Mouse (Mus musculus) naive thymus-derived CD4-positive, alpha-beta T cell, adult 2 months (primary cell): ENCODE data around the gene Kdm2b.
A peak's percentile ranks its signal among the peaks of the same experiment; 100 is the strongest.

Experiments
- DNase-seq: peaks from one replicate; pipeline ENCODE4 v3.0.0-alpha.2; 2011; ENCODE audit warnings: low read depth

Gene Kdm2b

DNA sequence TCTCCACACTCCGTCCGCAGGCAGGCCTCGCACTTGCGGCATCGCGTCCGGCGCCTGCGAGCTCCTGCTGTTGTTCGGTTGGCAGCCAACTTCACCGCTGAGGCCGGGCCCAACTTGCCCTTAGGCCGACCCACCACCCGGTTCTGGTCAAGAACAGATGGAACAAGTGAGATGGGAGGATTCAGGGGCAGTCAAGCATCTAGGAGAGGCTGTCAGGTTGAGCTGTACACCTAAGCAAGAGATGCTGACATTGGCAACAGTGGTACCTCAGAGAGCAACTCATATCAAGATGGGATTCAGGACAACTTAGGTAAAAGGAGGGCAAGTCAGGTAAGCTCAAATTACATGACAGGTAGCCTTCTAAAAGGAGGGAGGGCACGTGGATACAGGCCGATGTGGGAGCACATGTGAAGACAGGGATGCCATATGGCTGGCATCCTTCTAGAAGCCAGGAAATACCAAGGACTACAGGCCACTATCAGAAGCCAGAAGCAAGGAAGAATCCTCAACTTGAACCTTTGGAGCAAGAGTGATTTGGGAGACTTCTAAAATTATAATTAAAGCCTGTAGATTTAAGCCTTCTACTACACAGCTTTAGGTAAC lies 100.9 kb downstream of the Kdm2b start:
- no peak for DNase-seq

DNA sequence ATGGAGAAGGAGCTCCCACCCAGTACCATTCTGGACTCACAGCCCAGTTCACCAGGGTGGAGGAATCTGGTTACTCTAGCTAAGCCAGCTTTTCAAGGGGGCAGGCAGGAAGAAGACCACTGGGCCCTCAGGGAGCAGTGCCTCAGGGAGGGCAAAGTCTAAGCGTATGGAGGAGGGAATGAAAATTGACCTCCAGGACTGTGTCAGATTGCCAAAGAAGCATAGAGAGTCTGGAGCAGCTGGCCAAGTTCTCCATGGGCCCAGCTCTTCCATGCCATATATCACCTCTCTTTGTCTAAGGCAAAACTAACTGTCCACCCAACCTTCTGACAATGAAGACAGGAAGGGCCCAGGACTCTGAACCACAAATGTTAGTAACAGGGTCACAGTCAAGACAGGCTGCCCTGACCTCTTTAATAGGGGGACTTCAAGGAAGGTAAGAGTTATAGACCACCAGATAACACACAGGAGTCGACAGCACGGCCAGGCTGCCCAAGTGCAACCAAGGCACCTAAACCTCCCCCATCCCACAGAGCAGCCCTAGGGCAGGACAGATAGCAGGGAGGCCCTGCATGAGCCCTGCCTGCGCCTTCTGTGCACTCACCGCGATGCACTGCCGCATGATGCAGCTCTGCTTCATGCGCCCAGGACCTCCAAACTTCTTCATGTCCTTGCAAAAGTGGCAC lies 101.6 kb downstream of the Kdm2b start:
- no peak for DNase-seq

DNA sequence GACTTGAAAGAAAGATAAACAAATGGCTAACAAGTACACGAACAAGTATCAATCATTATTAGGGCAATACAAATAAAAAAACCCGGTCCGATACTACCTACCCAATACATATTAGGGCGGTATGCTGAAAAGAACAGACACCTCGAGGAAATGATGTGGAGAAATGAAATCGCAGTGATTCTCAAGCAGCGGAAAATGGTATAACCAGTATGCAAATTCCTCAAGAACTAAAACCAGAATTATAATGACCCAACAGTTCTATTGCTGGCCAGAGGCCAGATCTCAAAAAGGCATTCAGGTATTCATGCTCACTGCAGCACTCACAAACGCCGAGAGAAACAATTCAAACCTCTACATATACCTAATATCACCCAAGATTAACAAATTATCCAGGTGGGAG lies 102.6 kb downstream of the Kdm2b start:
- DNase-seq = no peak

DNA sequence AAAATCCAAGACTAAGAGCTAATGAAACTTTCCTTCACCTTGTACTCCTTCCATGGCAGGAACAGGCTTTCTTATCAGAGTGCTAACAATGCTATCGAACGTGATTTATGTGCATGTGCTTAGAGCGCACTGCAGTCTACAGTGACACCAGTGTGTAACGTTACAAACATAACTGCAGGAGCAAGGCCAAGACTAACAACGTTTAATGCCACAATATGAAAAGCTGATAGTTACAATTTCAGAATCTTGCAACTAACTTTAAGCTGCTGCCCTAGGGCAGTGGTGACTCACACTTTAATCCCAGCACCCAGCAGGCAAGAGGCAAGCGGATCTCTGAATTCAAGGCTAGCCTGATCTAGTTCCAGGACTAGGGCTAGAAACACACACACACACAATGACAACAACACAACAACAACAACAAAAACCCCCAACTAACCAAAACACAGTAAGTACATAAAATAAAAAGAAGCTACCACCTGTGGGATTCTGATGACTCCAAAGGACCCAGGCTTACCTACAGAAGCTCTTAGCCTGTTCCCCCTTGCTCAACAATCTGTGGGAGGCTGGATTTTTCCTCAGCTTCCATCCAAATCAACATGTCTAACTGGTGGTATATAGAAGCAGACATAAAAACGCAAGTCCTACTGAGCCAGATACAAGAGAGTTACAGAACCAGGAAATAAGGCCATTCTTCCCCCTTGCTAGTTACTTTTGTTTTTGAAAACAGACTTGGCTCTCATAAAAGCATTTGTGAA lies 104.9 kb downstream of the Kdm2b start:
- DNase-seq = no peak

DNA sequence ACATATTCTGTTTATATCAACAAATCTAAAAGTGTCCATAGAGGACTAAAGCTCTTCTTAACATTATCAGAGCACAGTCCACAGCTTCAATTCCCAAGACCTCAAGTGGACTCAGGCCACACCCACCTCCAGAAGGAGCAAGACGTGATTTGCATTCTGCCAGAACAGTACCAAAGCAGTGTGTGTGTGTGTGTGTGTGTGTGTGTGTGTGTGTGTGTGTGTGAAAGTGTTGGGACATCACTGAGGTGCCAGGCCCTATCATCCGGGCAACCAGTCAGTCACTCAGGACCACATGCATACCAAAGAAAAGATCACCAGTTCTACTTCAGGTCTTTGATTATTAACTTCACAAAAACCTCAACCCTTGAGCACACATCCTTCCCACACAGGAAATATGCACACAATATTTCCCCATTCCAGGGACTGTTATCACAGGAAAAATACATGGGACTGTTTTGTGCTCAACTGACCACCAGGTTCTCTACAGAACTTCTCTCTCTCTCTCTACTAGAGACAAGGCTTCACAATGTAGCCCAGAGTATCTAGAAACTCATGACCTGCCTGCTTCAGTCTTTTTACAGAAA lies 105.9 kb downstream of the Kdm2b start:
- no peak for DNase-seq

DNA sequence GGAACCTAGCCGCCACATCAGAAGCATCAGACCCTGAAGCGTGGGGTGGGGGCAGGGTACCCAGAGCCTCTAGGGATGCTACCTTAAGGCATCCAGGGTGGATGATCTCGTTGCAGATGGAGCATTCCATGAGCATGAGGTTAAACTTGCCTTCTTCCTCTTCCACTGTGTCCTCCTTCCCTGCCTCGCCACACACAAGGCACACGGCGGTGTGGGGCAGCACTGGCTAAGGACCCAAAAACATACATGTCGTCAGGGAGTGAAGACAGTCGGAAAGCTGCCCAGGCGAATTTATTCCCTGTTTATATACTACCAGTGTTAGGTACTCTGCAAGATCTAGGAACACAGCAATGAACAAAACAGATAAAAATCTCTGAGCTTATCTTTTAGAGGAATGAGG lies 106.4 kb downstream of the Kdm2b start:
- no peak for DNase-seq

DNA sequence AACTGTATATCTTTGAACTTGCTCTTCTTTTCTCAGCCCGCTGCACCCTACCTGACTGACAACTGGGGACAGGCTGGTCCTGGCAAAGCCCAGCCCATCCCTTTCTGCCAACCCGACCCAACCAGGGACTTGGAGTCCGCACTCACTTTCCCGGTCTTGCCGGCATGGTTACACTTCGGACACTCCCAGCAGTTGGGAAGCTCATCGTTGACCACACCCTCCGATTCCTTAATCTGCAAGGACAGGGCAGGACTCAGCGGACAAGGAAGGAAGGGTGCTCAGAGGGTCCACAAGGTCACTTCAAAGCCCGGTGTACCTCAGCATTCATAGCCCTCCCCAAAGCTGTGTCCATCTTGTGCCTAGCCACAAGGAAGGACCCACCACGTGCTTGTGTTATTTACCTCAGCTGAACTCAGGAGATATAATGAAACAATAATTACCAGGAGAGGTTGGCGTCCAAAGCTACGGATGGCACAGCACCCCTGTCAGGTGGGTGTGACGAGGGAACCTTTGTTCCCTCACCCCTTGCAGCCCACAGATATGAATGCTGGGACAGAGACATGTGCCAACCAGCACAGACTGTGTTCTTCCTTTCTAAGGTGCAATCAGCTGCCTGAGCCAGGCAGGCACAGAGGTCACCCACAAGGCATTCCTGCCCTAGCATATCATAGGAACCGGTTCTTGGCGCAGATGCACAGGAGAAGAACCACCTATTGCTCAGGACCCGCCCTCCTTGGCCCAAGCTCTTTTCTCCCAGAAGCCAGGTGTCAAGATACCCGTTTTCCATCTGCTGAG lies 107.2 kb downstream of the Kdm2b start:
- no peak for DNase-seq

DNA sequence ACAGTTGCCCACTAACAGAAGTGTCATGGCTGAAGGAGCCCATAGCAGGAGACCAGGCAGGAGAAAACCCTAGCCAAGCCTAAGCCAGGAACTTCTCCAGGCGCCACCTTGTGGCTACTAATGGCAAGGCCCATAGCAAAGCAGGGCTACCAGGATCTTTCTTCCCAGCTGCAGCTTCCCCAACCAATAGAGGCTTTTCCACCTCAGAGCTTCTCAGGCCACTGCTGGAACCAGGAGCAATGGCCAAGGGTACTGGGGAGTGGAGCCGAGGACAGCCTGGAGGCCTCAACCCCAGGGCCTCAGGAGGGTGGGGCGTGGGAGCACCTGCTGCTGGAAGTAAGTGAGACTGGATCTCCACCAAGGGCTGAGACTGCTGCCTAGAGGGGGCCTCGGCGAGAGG lies 108.3 kb downstream of the Kdm2b start:
- peak; percentile 77 for DNase-seq

DNA sequence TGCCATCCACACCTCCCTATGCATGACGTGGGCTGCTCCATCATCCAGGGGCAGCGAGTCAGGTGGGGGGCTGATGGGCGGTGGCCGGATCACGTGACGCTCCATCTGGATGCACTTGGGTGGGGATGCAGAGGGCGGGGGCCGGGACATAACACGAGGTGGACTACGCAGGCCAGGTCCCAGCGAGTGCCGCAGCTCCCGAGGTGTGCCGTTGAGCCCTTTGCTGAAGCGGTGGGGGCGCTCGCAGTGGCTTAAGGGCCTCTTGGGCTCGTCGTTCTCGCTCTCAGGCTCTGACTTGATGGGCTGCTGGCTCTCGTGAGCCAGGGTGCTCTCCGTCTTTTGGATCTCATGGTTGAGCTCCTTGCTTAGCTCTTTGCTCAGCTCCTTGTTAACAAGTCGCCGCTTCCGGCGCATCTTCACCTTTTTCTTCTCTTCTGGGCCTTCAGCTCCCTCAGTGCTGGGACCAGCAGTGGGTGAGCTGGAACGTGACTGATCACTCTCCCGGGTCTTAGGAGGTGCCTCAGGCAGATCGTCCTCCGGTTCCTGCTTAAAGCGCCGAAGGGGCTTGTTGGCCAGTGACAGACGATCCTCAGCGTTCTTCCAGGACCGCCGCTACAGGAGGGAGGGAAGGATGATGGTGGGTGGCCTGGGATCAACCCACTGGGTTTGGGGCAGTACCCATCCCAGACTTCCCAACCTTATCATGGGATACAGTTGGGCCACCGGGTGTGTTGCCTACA lies 109.2 kb downstream of the Kdm2b start:
- no peak for DNase-seq

DNA sequence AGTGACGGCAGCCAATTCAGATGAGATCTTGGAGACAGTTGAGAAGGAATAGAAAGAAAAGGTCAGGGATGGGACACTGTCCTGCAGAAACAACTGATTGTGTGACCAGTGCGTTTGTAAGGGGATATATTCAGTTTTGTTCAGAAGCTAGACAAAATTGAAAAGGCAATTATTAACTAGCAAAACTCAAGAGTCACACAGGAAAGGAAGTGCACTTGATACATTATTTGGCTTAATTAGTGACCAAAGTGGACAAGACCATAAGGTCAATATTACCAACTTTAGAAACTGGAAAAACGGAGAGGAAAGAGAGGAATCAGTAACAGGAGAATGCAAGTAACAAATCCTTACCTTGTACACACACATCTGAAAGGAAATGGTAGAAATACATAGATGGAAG lies 113.0 kb downstream of the Kdm2b start:
- DNase-seq = no peak

DNA sequence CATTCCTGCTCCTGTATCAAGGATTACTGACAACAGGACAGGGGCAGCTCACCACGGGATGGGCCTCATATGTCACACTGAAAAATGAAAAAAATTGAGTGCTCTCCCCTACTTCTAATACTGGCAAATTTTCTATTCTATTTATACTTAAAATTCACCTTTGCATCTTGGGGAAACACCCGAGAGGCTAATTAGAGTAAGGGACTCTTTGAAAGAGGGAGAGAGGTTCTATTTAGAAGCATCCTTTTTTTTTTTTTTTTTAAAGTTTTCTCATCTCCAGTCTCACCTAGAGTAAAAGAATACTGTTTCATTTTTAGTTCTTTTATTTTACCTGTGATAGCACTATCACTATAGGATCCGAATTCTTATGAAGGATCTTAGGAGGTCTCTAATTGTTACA lies 115.3 kb downstream of the Kdm2b start:
- DNase-seq = no peak

DNA sequence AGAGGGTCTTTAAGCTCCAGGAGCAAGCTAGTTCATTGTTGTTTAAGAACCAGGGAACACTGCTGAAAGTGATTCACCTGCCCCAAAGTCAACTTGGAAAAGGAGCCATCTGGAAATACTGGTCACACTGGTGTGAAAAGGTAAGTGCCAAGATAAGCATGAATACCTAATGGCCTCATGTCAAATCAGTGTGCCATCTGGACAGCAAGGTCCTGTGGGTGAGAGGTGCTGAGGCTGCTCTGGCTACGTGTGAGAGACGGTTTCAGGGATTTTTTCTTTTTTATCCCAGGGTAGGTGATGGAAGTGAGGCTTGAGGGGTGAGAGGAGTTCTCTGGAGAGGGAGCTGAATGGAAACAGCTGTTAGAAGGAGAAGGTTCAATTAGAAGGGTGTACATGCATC lies 116.0 kb downstream of the Kdm2b start:
- DNase-seq = no peak

DNA sequence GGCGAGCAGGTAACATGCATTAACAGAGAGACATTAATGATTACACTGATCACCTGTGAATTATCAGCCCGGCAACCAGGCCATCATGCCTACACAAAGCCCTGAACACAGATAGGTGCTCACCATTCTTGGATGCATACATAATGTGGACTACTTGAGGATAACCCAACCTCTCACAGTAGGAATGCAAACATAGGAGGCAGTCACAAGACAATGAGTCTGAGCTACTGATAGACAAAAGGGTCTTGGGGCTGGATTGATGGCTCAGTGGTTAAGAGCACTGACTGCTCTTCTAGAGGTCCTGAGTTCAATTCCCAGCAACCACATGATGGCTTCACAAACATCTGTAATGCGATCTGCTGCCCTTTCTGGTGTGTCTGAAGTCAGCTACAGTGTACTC lies 117.0 kb downstream of the Kdm2b start:
- DNase-seq = no peak

DNA sequence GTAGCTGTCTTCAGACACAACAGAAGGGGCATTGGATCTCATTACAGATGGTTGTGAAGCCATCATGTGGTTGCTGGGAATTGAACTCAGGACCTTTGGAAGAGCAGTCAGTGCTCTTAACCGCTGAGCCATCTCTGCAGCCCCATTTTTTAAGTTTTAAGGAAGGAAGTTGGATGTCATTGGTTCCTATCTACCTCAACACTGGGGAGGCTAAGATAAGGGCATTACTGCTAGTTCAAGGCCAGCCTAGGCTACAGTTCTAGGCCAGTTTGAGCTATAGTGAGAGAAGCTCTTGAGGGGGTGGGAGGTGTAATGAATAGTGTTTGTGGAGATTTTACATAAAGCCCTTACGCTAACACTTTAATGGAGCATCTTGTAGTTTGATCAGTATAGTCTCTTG lies 126.6 kb downstream of the Kdm2b start:
- no peak for DNase-seq

DNA sequence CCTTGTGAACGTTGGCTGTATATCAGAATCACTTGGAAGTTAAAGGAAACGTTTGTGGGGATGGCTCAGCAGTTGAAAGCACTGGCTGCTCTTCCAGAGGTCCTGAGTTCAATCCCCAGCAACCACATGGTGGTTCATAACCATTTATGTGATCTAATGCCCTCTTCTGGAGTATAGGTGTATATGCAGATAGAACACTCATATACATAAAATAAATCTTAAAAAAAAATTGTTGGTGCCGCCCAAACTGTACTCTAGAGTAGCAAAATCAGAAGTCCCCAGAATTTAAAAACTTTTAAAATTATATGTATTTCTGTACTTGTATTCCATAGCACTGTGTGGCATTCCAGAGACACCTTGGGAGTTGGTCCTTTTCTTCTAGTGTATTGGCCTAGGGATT lies 133.8 kb downstream of the Kdm2b start:
- peak; percentile 36 for DNase-seq

DNA sequence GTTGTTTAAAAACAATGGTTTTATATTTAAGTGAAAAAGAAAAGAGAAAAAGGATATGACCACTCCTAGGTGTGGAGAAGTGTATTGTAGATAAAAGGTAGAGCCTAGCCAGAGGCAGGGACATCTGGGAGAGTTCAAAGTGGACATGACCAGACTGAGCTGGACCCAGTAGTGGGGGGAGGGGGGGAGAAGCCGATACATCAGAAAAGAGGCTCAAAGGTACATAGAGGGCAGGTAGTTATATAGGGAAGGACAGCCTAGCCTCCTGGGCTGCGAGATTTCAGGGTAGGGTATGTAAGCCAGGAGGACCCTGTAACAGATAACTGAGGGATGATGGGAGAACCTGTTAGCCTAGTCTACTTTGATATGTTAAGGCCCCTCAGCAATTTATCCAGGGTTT lies 137.0 kb downstream of the Kdm2b start:
- DNase-seq = no peak

DNA sequence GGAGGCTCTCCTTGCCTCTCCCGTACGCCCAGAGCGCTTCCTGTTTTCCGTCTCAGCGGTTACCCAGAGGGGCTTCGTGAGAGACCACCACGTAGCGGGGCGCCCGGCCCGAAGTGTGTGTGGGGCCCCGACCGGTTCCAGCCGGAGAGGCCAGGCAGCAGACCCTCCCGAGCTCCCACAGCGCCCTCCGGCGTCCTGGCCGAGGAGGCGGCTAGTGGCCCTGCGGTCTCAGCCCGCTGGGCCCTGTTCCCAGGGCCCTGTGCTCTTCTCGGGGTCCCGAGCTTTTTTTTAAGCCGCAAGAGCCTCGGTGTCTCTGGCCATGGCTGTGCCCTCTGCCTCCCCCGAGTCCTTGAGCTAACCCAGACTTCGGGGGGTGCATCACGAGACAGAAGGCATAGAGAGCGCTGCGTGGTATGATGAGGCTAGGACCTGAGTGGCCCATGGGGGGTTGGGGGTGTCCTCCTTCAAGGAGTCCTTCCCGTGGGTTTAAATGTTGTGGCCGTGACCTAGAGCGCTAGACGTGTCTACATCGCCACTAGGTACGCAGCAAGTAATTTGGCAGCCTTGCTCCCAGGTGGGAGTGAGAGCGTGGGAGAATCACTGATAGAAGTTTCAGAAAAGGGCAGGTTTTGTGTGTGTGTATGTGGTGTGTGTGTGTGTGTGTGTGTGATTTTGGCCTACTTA lies 139.2 kb downstream of the Kdm2b start:
- DNase-seq = no peak

DNA sequence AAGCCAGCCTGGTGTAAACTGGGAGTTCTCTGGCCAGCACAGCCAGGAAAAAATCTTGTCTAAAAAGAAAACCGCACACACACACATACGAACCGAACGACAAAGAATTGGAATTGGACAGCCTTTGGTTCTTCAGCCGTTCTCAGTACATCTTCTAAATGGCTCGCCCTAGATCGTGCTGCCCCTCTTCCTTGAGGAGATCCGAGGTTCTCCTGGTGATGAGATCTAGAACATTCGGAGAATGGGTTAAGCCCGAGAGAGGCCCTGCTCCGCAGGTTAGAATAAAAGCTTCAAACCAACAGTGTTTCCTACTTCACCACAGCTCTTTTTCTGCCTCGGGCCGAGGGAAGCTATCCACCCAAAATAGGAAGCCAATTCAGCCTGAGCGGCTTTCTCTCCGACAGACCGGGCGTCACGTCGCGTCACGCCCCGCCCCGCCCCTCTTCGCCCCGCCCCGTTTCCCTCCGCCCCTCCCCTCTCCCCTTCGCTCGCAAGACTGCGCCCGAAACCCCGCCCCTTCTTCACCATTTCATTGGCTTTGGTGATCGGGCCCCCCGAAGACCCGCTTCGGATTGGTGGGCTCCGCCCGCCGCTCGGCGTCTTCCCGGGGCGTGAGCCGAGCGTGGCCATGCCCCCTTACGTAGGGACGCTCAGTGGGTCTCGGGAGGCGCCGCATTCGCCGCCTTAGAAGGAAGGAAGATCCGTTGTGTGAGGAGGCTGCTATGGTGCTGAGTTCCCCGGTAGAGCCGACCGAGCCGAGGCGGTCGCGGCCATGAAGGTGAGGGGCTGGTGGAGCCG lies 139.9 kb downstream of the Kdm2b start, which contains the start of gene Rnf34:
Rnf34 (plus strand) TSS at position 528 of the 798 bp plus-strand sequence.
- DNase-seq = peak; percentile 98

DNA sequence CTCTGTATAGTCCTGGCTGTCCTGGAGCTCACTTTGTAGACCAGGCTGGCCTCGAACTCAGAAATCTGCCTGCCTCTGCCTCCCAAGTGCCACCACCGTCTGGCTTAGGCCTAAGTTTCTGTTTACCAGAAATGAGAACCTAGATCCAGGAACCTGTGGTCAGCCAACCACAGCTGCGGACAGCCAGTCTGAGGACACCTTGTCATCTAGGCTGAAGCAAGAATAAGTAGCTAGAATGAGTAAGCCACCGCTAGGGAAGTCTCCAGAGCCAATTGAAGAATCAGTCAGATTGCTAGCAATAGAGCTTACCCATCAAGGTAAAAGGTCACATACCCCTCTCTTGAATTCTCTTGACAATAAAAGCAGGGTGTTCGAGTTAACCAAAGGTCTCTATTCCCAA lies 145.8 kb downstream of the Kdm2b start:
- no peak for DNase-seq

DNA sequence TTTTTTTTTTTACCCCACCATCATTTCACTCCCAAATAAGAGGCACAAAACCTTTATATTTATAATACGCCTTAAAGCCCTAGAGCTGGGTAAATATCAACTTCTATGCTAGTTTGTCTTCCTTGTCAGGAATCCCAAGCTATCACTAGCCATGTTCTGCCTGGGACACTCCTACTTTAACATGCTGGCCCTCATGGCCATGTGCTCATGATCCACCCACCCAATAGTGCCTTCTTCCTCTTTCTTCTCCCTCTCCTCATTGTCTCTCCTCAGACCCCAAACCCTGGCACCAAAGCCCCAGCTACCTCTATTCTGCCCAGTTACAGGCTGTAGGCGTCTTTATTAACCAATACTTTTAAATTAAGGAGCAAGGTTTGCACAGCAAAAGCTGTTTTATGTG lies 148.5 kb downstream of the Kdm2b start:
- no peak for DNase-seq
